Mouse (Mus musculus) CH12F3 (cell line): ENCODE data around the gene Tas2r106.

ENCODE experiments used
- in situ Hi-C: fragments of 300-500 bp; cut with MboI; formaldehyde crosslinking; loops from 2 replicates; pipeline ENCODE4 v1.14.3; 2020; ENCODE audit warnings: low sequenced_read_pairs

Tas2r106 gene

GRCm38 (mm10) chr6:131678786-131679185 lies at the start of gene Tas2r106:
Gene Tas2r106, minus strand, starts transcription at chr6:131678886.
- in situ Hi-C loops, result no loop called here

DNA sequence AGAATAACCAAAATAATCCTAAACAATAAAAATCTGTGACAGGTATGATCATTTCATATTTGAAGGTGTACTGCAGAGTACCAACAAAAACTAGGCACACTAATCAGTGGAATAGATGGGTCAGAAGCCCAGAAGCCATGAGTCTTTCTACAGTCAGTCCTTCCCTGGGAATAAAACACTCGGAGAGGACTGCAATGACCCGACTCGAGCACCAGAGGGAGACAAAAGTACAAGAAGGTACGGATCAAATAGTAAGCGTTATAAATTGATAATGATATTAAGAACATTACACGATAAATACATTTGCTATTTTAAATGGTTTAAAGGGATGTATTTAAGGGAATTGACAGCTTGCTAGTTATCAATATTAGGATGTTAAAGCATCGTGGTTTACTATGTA lies 34.1 kb upstream of the Tas2r106 start:
- in situ Hi-C loops, result no loop called here

DNA sequence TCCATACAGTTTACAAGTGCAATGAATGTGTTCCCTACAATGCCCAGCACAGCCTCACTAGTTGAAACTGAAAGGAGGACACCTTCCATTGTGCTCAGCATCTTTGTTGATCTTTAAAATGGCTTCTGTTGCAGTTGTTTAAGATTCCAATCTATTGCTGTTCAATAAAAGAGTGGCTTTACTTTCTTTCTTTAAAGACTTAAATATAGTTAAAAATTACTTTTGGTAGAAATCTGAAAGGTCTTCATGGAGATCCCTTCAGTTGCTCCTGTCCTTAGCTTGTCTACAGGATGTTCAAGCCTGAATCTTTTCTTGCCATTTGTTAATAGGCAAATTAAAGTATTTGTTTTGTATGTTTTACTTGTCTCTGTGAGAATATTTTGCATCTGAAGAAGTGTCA lies 11.3 kb upstream of the Tas2r106 start, which contains the start of gene Tas2r114:
Gene Tas2r114, minus strand, starts transcription at position 101 of the 400 bp plus-strand sequence.
- in situ Hi-C loops, result no loop called here

DNA sequence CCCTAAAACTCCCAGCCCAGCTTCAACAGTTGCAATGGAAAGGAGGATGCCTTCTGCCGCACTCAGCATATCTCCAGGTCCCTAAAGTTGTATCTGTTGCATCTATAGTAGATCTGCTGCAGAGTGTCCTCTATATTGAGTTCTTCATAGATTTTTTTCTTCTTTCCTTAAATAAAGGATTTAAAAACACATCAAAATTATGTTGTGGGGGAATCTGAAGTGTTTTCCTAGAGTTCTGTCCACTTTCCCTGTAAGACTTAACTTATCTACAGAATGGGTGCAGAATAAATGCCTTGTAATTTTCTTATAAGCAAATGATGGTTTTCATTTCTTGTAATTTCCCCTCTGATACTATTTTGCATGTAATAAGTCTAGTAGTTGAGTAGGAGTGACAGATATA lies 8.7 kb upstream of the Tas2r106 start, which contains the start of gene Tas2r105:
Gene Tas2r105, minus strand, starts transcription at position 101 of the 400 bp plus-strand sequence.
- in situ Hi-C loops, result no loop called here

GRCm38 (mm10) chr6:131685644-131686043 lies 7.0 kb upstream of the Tas2r106 start, which contains the start of gene Tas2r104:
Gene Tas2r104, minus strand, starts transcription at chr6:131685744.
- in situ Hi-C loops, result no loop called here

DNA sequence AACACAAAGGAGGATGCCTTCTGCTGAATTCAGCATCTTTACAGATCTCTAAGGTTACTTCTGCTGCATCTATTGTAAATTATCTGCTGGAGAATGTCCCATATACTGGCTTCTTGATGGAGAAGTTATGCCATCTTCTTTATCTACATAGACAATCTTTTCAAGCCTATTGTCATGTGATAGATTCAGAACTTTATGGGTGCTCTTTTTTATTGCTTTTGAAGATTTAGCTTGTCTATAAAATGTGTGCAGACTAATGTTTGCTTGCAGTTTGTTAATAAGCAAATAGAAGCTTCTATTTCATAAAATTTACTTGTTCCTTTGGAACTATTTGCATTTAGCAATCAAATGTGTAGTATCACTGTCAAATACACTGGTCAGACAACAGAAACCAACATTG lies 18.6 kb downstream of the Tas2r106 start, which contains the start of gene Tas2r107:
Gene Tas2r107, minus strand, starts transcription at position 101 of the 400 bp plus-strand sequence.
- in situ Hi-C loops, result no loop called here

DNA sequence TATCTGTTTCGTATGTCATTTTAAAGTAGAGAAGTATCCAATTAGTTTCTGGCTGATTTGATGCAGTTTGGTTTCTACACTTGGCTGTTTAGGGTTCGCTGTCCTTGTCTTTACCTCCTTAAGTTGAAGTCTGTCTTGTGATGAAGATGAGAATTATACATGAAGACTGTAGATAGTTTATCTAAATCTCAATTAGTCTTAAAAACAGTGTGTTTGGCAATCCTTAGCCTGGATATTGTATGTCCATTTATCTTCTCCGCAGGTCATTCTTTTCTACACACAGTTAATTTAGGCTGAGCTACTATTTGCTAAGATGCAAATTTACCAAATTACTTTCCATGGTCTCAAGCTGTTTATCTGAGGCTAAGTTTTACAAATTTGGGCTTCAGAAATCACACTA lies 47.9 kb downstream of the Tas2r106 start, which contains the start of gene Tas2r130:
Gene Tas2r130, minus strand, starts transcription at position 101 of the 400 bp plus-strand sequence.
- in situ Hi-C loops, result no loop called here
